Comparison of ENCODE assay signal across 9 mouse cellular contexts in the genomic region with DNA sequence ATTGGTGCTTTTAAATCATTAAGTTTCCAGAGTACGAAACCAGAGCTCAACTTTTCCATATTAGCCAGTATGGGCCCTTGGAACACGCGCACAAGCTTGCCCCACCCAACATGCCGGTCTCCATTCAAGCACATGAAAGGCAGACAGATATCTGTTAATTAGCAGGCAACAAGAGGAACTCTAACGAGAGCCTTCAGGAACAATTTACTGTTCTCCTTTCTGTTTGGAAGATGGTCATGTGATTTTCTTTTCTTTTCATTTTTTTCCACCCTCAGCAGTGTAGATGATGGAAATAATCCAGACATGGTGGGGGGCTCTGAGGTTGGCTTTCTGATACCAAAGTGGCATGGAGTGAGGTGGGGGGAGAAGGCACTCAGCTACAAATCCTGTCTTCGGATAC.
DNase-seq lines count a peak whose midpoint lies in the region; ATAC-seq and TF ChIP-seq lines count a peak whose summit lies in the region.
"Had no signal": no experiment of that assay in that cellular context is flagged by ENCODE, and none has a peak within 500 bp of the region (broad histone marks: within the 10 kb centered on the region; RNA-seq: fewer than 3 reads in every experiment).

No protein-coding gene starts in this region.

- TF ChIP-seq CTCF in heart, postnatal 0 days (IDR thresholded peaks at IDR 0.05; ENCODE audit: low read depth) = no peak
- no peak for TF ChIP-seq CTCF in CH12.LX (conservative IDR thresholded peaks at IDR 0.05 in 1 of 2, IDR thresholded peaks at IDR 0.05 in 1 of 2; ENCODE audit: low read depth in 2 of 2, low read length in 2 of 2)

- dilution Hi-C loops in CH12.LX (cut with MboI; ENCODE audit: extremely low pct_ligation_motif_present, extremely low pct_unique_long_range_greater_than_20kb, low sequenced_read_pairs) = no loop called here

- H3K79me2 ChIP-seq in CH12.LX (replicated peaks; ENCODE audit: control insufficient read depth, extremely low read depth, insufficient read depth, poor library complexity, severe bottlenecking) = no peaks in the 10 kb centered on the region

- no peak for ATAC-seq in heart, postnatal 0 days (ENCODE audit: insufficient read depth, low read depth)
- no peak for ATAC-seq in embryonic facial prominence, embryonic 13.5 days (ENCODE audit: insufficient number of reproducible peaks, insufficient read depth, low FRiP score, low TSS enrichment, low read depth)

- 0 out of 2 replicates have a peak overlapping the region, but pooled peaks have one; percentile 39 for H3K27ac ChIP-seq in heart, postnatal 0 days (ENCODE audit: low read depth)
- H3K27ac ChIP-seq in heart, embryonic 10.5 days = no peak overlapping the region
- no peak overlapping the region for H3K27ac ChIP-seq in CH12.LX (ENCODE audit: insufficient read depth, low read depth)
- H3K27ac ChIP-seq in embryonic facial prominence, embryonic 13.5 days = peak overlapping the region; percentile 69
- H3K27ac ChIP-seq in limb, embryonic 10.5 days = 0 out of 2 replicates have a peak overlapping the region, but pooled peaks have one; percentile 26

- H3K9ac ChIP-seq in heart, postnatal 0 days (replicated peaks; ENCODE audit: low read depth, low read length) = no peak overlapping the region
- no peak overlapping the region for H3K9ac ChIP-seq in CH12.LX (ENCODE audit: insufficient read depth, low read depth)
- H3K9ac ChIP-seq in embryonic facial prominence, embryonic 13.5 days = no peak overlapping the region

- in situ Hi-C loops in CH12.LX (cut with MboI; ENCODE audit: low pct_ligation_motif_present, low pct_unique_long_range_greater_than_20kb, low sequenced_read_pairs) = no loop called here

- no peak for TF ChIP-seq POLR2A in CH12.LX (IDR thresholded peaks at IDR 0.05; ENCODE audit: low read depth, low read length)

- H3K36me3 ChIP-seq in heart, postnatal 0 days (replicated peaks; ENCODE audit: control insufficient read depth, insufficient read depth, low read length) = peaks cover 24% of the 10 kb centered on the region
- H3K36me3 ChIP-seq in heart, embryonic 10.5 days = peaks cover 19% of the 10 kb centered on the region; the same call in 1 of the 2 replicates
- no peaks in the 10 kb centered on the region for H3K36me3 ChIP-seq in CH12.LX (replicated peaks in 1 of 2; ENCODE audit: control insufficient read depth in 1 of 2, insufficient read depth in 1 of 2, low read length in 1 of 2)
- H3K36me3 ChIP-seq in embryonic facial prominence, embryonic 13.5 days = peaks cover 17% of the 10 kb centered on the region
- H3K36me3 ChIP-seq in limb, embryonic 10.5 days = peaks cover 12% of the 10 kb centered on the region

- H3K4me1 ChIP-seq in heart, postnatal 0 days (ENCODE audit: control insufficient read depth, insufficient read depth) = peaks cover 15% of the 10 kb centered on the region
- H3K4me1 ChIP-seq in heart, embryonic 10.5 days = peaks cover 12% of the 10 kb centered on the region; the same call in 1 of the 2 replicates
- peaks cover 0 to 11% of the 10 kb centered on the region in 2 experiments; a peak in 2 of 4 replicates for H3K4me1 ChIP-seq in CH12.LX (ENCODE audit: control insufficient read depth in 1 of 2, insufficient read depth in 2 of 2)
- peaks cover 36% of the 10 kb centered on the region for H3K4me1 ChIP-seq in embryonic facial prominence, embryonic 13.5 days
- peaks cover 14% of the 10 kb centered on the region for H3K4me1 ChIP-seq in limb, embryonic 10.5 days

- 78% methylated on average over 6 of the region's 6 CpGs for WGBS in heart, postnatal 0 days
- WGBS in heart, embryonic 10.5 days = 81% methylated on average over 6 of the region's 6 CpGs
- 48% methylated on average over 6 of the region's 6 CpGs for WGBS in embryonic facial prominence, embryonic 13.5 days
- WGBS in limb, embryonic 10.5 days = 76% methylated on average over 6 of the region's 6 CpGs

- H3K4me2 ChIP-seq in heart, postnatal 0 days (ENCODE audit: low read depth, low read length) = no peak overlapping the region
- peak overlapping the region; percentile 30; the same call in 1 of the 2 replicates for H3K4me2 ChIP-seq in CH12.LX (ENCODE audit: insufficient read depth, low read depth, poor library complexity, severe bottlenecking)
- H3K4me2 ChIP-seq in embryonic facial prominence, embryonic 13.5 days = peak overlapping the region; percentile 27

- H3K27me3 ChIP-seq in heart, postnatal 0 days (ENCODE audit: control insufficient read depth, insufficient read depth, low read length) = no peaks in the 10 kb centered on the region
- no peaks in the 10 kb centered on the region for H3K27me3 ChIP-seq in heart, embryonic 10.5 days (ENCODE audit: insufficient read depth, poor library complexity, severe bottlenecking)
- H3K27me3 ChIP-seq in CH12.LX (replicated peaks) = no peaks in the 10 kb centered on the region
- H3K27me3 ChIP-seq in embryonic facial prominence, embryonic 13.5 days = no peaks in the 10 kb centered on the region
- H3K27me3 ChIP-seq in limb, embryonic 10.5 days (ENCODE audit: low read depth, poor library complexity, severe bottlenecking) = no peaks in the 10 kb centered on the region

- H3K9me3 ChIP-seq in heart, postnatal 0 days (replicated peaks; ENCODE audit: control insufficient read depth, low read length) = no peaks in the 10 kb centered on the region
- no peaks in the 10 kb centered on the region for H3K9me3 ChIP-seq in heart, embryonic 10.5 days
- H3K9me3 ChIP-seq in CH12.LX (replicated peaks; ENCODE audit: low read length) = no peaks in the 10 kb centered on the region
- H3K9me3 ChIP-seq in embryonic facial prominence, embryonic 13.5 days = no peaks in the 10 kb centered on the region
- H3K9me3 ChIP-seq in limb, embryonic 10.5 days (replicated peaks) = no peaks in the 10 kb centered on the region

- no peak for TF ChIP-seq EP300 in heart, postnatal 0 days (IDR thresholded peaks at IDR 0.05; ENCODE audit: low read depth)
- TF ChIP-seq EP300 in CH12.LX (IDR thresholded peaks at IDR 0.05; ENCODE audit: low read length) = no peak

- no peak for TF ChIP-seq RAD21 in CH12.LX (IDR thresholded peaks at IDR 0.05; ENCODE audit: low read depth, low read length)

- DNase-seq in heart, postnatal 0 days (ENCODE audit: low spot score) = no peak
- no peak for DNase-seq in heart, embryonic 10.5 days (ENCODE audit: low spot score)
- DNase-seq in CH12.LX (ENCODE audit: extremely low read depth) = no peak
- DNase-seq in limb, embryonic 10.5 days (ENCODE audit: low spot score) = no peak
- no peak for DNase-seq in thymus, postnatal 0 days (ENCODE audit: low spot score)
- DNase-seq in left cerebral cortex, adult 9 months (ENCODE audit: low spot score in 2 of 2) = no peak
- DNase-seq in T-cell, adult 2 months (ENCODE audit: low spot score) = no peak
- DNase-seq: thymus, postnatal 25 days had no signal

- no peak overlapping the region for H3K4me3 ChIP-seq in heart, postnatal 0 days (ENCODE audit: low read depth, low read length)
- no peak overlapping the region for H3K4me3 ChIP-seq in heart, embryonic 10.5 days
- no peak overlapping the region for H3K4me3 ChIP-seq in CH12.LX (replicated peaks in 1 of 3; ENCODE audit: low read depth in 2 of 3, low read length in 2 of 3, poor library complexity in 1 of 3)
- H3K4me3 ChIP-seq in embryonic facial prominence, embryonic 13.5 days = no peak overlapping the region
- no peak overlapping the region for H3K4me3 ChIP-seq in limb, embryonic 10.5 days

TF ChIP-seq in CH12.LX, 34 proteins besides CTCF, POLR2A, EP300 and RAD21:
- TF ChIP-seq PAX5 (IDR thresholded peaks at IDR 0.05; ENCODE audit: low read length) (no peak), HCFC1 (IDR thresholded peaks at IDR 0.05; ENCODE audit: low read depth, low read length) (no peak), SIN3A (IDR thresholded peaks at IDR 0.05; ENCODE audit: low read length) (no peak), ZNF384 (IDR thresholded peaks at IDR 0.05; ENCODE audit: low read depth, low read length) (no peak), ZMIZ1 (IDR thresholded peaks at IDR 0.05; ENCODE audit: low read depth, low read length) (no peak)

Comparison
In these comparisons a context has a peak if more than half of its experiments do, and no peak if none do; other contexts are left out.
1. H3K27ac ChIP-seq: peak in heart, postnatal 0 days (single experiment), embryonic facial prominence, embryonic 13.5 days (single experiment) and limb, embryonic 10.5 days (single experiment); none in heart, embryonic 10.5 days (single experiment) and CH12.LX (single experiment).